Mouse (Mus musculus): ENCODE data around the gene Ces1h. TPM values are rescaled to one million over a fixed set of nuclear protein-coding genes. Genes with fewer than 3 reads are reported as not detected.
"Not testable (repeated sequence)": the region's sequence is repeated elsewhere in the genome, so short reads cannot be mapped to it uniquely, and the experiment has no call there.

Ces1h gene
- 0.20 and 0.31 TPM in 2 replicates for polyA plus RNA-seq (2012; rRNA removed)

GRCm38 (mm10) chr8:93379625-93380024, at the start of gene Ces1h:
Ces1h (minus strand) TSS chr8:93379725.
- no peak within 1 kb of the TSS for H3K4me3 ChIP-seq (ENCODE audit: control insufficient read depth, insufficient read depth, low read length)
- H3K4me1 ChIP-seq (replicated peaks; ENCODE audit: control insufficient read depth, insufficient read depth, low read length) = no peaks in the 10 kb centered on the region
- no peak within 1 kb of the TSS for H3K27ac ChIP-seq (ENCODE audit: control insufficient read depth, insufficient read depth, low read length)
- H3K36me3 ChIP-seq (ENCODE audit: control insufficient read depth, insufficient read depth, low read length) = no peaks in the 10 kb centered on the region
- TF ChIP-seq CTCF (IDR thresholded peaks at IDR 0.05; ENCODE audit: borderline replicate concordance, control insufficient read depth, extremely low read depth, insufficient read depth, low read length, poor library complexity) (no peak), POLR2A (IDR thresholded peaks at IDR 0.05; ENCODE audit: control insufficient read depth, extremely low read depth, insufficient read depth, low read length, poor library complexity) (no peak)
- H3K27me3 ChIP-seq (ENCODE audit: control insufficient read depth, insufficient read depth, low read length) = no peaks in the 10 kb centered on the region
- WGBS = 92% methylated on average over 4 of the region's 4 CpGs
- no peak for DNase-seq

GRCm38 (mm10) chr8:93427195-93427594, 47.7 kb upstream of the Ces1h start:
- TF ChIP-seq CTCF (IDR thresholded peaks at IDR 0.05; ENCODE audit: borderline replicate concordance, control insufficient read depth, extremely low read depth, insufficient read depth, low read length, poor library complexity) (no peak), POLR2A (IDR thresholded peaks at IDR 0.05; ENCODE audit: control insufficient read depth, extremely low read depth, insufficient read depth, low read length, poor library complexity) (no peak)
- 89% methylated on average over 16 of the region's 16 CpGs for WGBS
- Histone ChIP-seq H3K27ac (ENCODE audit: control insufficient read depth, insufficient read depth, low read length) (no peak overlapping the region), H3K27me3 (ENCODE audit: control insufficient read depth, insufficient read depth, low read length) (no peaks in the 10 kb centered on the region), H3K4me3 (ENCODE audit: control insufficient read depth, insufficient read depth, low read length) (no peak overlapping the region), H3K4me1 (replicated peaks; ENCODE audit: control insufficient read depth, insufficient read depth, low read length) (no peaks in the 10 kb centered on the region), H3K36me3 (ENCODE audit: control insufficient read depth, insufficient read depth, low read length) (no peaks in the 10 kb centered on the region)
- DNase-seq = no peak

GRCm38 (mm10) chr8:93415387-93415786, 35.9 kb upstream of the Ces1h start:
- Histone ChIP-seq H3K27ac (ENCODE audit: control insufficient read depth, insufficient read depth, low read length) (no peak overlapping the region), H3K4me1 (replicated peaks; ENCODE audit: control insufficient read depth, insufficient read depth, low read length) (no peaks in the 10 kb centered on the region), H3K4me3 (ENCODE audit: control insufficient read depth, insufficient read depth, low read length) (no peak overlapping the region), H3K27me3 (ENCODE audit: control insufficient read depth, insufficient read depth, low read length) (no peaks in the 10 kb centered on the region), H3K36me3 (ENCODE audit: control insufficient read depth, insufficient read depth, low read length) (no peaks in the 10 kb centered on the region)
- WGBS = 70% methylated on average over 4 of the region's 4 CpGs
- TF ChIP-seq POLR2A (IDR thresholded peaks at IDR 0.05; ENCODE audit: control insufficient read depth, extremely low read depth, insufficient read depth, low read length, poor library complexity) = no peak
- DNase-seq = no peak

- WGBS = 88% methylated on average over 2 of the region's 2 CpGs
- TF ChIP-seq POLR2A (IDR thresholded peaks at IDR 0.05; ENCODE audit: control insufficient read depth, extremely low read depth, insufficient read depth, low read length, poor library complexity) (no peak), CTCF (IDR thresholded peaks at IDR 0.05; ENCODE audit: borderline replicate concordance, control insufficient read depth, extremely low read depth, insufficient read depth, low read length, poor library complexity) (no peak)
- Histone ChIP-seq H3K27ac (ENCODE audit: control insufficient read depth, insufficient read depth, low read length) (no peak overlapping the region), H3K27me3 (ENCODE audit: control insufficient read depth, insufficient read depth, low read length) (no peaks in the 10 kb centered on the region), H3K4me1 (replicated peaks; ENCODE audit: control insufficient read depth, insufficient read depth, low read length) (no peaks in the 10 kb centered on the region), H3K36me3 (ENCODE audit: control insufficient read depth, insufficient read depth, low read length) (no peaks in the 10 kb centered on the region), H3K4me3 (ENCODE audit: control insufficient read depth, insufficient read depth, low read length) (no peak overlapping the region)
- DNase-seq = no peak
Measured at GRCm38 (mm10) chr8:93408830-93409229, 29.3 kb upstream of the Ces1h start.

- no peak for TF ChIP-seq POLR2A (IDR thresholded peaks at IDR 0.05; ENCODE audit: control insufficient read depth, extremely low read depth, insufficient read depth, low read length, poor library complexity)
- TF ChIP-seq CTCF (IDR thresholded peaks at IDR 0.05; ENCODE audit: borderline replicate concordance, control insufficient read depth, extremely low read depth, insufficient read depth, low read length, poor library complexity) = no peak
- no peak for DNase-seq
- no peak overlapping the region for H3K4me3 ChIP-seq (ENCODE audit: control insufficient read depth, insufficient read depth, low read length)
- H3K36me3 ChIP-seq (ENCODE audit: control insufficient read depth, insufficient read depth, low read length) = no peaks in the 10 kb centered on the region
- no peaks in the 10 kb centered on the region for H3K4me1 ChIP-seq (replicated peaks; ENCODE audit: control insufficient read depth, insufficient read depth, low read length)
- H3K27ac ChIP-seq (ENCODE audit: control insufficient read depth, insufficient read depth, low read length) = no peak overlapping the region
- 91% methylated on average over 2 of the region's 2 CpGs for WGBS
- H3K27me3 ChIP-seq (ENCODE audit: control insufficient read depth, insufficient read depth, low read length) = no peaks in the 10 kb centered on the region
Measured at GRCm38 (mm10) chr8:93399698-93400097, 20.2 kb upstream of the Ces1h start.

GRCm38 (mm10) chr8:93398044-93398443, 18.5 kb upstream of the Ces1h start:
- TF ChIP-seq CTCF (IDR thresholded peaks at IDR 0.05; ENCODE audit: borderline replicate concordance, control insufficient read depth, extremely low read depth, insufficient read depth, low read length, poor library complexity) = no peak
- no peak for TF ChIP-seq POLR2A (IDR thresholded peaks at IDR 0.05; ENCODE audit: control insufficient read depth, extremely low read depth, insufficient read depth, low read length, poor library complexity)
- Histone ChIP-seq H3K4me3 (ENCODE audit: control insufficient read depth, insufficient read depth, low read length) (no peak overlapping the region), H3K4me1 (replicated peaks; ENCODE audit: control insufficient read depth, insufficient read depth, low read length) (no peaks in the 10 kb centered on the region), H3K27ac (ENCODE audit: control insufficient read depth, insufficient read depth, low read length) (no peak overlapping the region), H3K36me3 (ENCODE audit: control insufficient read depth, insufficient read depth, low read length) (no peaks in the 10 kb centered on the region), H3K27me3 (ENCODE audit: control insufficient read depth, insufficient read depth, low read length) (no peaks in the 10 kb centered on the region)
- WGBS = 41% methylated on average over 1 of the region's 1 CpGs
- DNase-seq = no peak

- H3K27me3 ChIP-seq (ENCODE audit: control insufficient read depth, insufficient read depth, low read length); DNase-seq; H3K4me1 ChIP-seq (replicated peaks; ENCODE audit: control insufficient read depth, insufficient read depth, low read length); H3K4me3 ChIP-seq (ENCODE audit: control insufficient read depth, insufficient read depth, low read length); H3K36me3 ChIP-seq (ENCODE audit: control insufficient read depth, insufficient read depth, low read length); H3K27ac ChIP-seq (ENCODE audit: control insufficient read depth, insufficient read depth, low read length): not testable (repeated sequence)
- WGBS = 89% methylated on average over 8 of the region's 8 CpGs
Measured at GRCm38 (mm10) chr8:93394079-93394619, 14.6 kb upstream of the Ces1h start.

Measured in thymus, adult 2 months (tissue).